Mouse (Mus musculus) bone marrow, adult 2 months (tissue): ENCODE measurements around the gene Ly6g6f. TPM values are rescaled to one million over a fixed set of nuclear protein-coding genes. Genes with fewer than 3 reads are reported as not detected.

ENCODE experiments used
- H3K27ac ChIP-seq: fragments of 200-500 bp; 2 replicates; pipeline ENCODE4 v1.5.1; 2012; ENCODE audit warnings: low read depth, mild to moderate bottlenecking, control low read depth, inconsistent platforms, low read length; ENCODE audit not compliant: control insufficient read depth, poor library complexity, insufficient read depth
- H3K4me1 ChIP-seq: fragments of 200-500 bp; 2 replicates; pipeline ENCODE4 v1.6.1; 2011; ENCODE audit warnings: low read length; ENCODE audit not compliant: control insufficient read depth, insufficient read depth
- H3K4me3 ChIP-seq: fragments of 200-500 bp; replicated peaks from 2 replicates; pipeline ENCODE3; 2011; ENCODE audit warnings: mild to moderate bottlenecking, low read depth, low read length, control low read depth; ENCODE audit not compliant: control insufficient read depth
- CTCF ChIP-seq: fragments of 200-500 bp; IDR thresholded peaks from 2 replicates; pipeline ENCODE4 v1.5.1; 2011; ENCODE audit warnings: low read length, control low read depth; ENCODE audit not compliant: control insufficient read depth, insufficient read depth
- POLR2A ChIP-seq: fragments of 200-500 bp; IDR thresholded peaks from 2 replicates; pipeline ENCODE4 v1.6.1; 2011; ENCODE audit warnings: low read depth, mild to moderate bottlenecking, control low read depth, low read length, borderline replicate concordance; ENCODE audit not compliant: control insufficient read depth
- WGBS: fragments of 180-500 bp; shearing (Covaris S2); methylation state at CpG from one replicate; pipeline ENCODE4 v1.1.7; 2018; 5-methylcytosine and 5-hydroxymethylcytosine counted together
- polyA plus RNA-seq: library from polyadenylated mRNA; stranded (reverse); fragments of >200 nt; gene quantifications from 2 replicates; pipeline ENCODE4 v1.2.4, GENCODE M21; 2011; ENCODE audit warnings: low replicate concordance; ENCODE audit not compliant: missing spikeins, insufficient read depth, insufficient read length

The Ly6g6f gene
- polyA plus RNA-seq, 1 experiment, result 53.1 TPM

DNA sequence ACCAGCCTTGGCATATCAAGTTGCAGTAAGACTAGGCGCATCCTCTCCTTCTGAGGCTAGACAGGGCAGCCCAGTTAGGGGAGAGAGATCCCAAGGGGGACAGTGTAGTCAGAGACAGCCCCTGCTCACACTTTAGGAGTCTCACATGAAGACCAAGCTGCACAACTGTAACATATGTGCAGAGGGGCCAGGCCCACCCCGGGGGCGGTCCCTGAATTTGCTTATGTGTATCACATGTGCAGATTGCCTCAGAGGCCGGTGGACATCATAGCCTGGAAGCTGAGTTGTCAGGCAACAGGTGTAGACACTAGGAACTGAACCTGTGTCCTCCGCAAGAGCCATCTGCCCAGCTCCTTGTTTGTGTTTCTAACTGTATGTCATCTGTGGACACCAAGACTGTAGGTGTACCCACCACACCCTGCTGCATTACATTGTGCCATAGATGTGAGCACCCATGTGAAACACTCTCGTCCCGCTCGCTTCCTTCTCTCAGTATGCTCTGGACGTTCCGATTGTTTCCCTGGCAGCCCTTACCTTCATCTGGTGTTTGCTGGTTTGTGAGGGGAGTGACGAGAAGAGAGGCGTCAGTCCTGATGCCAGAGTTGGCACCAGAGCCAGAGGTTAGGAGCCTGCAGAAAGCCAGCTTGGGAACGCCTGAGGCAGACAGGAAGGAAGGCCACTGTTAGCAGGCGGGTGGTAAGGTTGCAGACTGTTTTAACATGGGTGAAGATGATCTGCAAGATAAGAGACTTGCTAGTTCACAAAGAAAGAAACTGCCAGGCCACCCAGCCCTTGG, 7.2 kb upstream of the Ly6g6f start:
- Histone ChIP-seq H3K4me3 (no peak overlapping the region), H3K4me1 (no peaks in the 10 kb centered on the region; the same call in 1 of the 2 replicates), H3K27ac (no peak overlapping the region)
- TF ChIP-seq CTCF (no peak), POLR2A (no peak)
- WGBS, result 80% methylated on average over 14 of the region's 14 CpGs

DNA sequence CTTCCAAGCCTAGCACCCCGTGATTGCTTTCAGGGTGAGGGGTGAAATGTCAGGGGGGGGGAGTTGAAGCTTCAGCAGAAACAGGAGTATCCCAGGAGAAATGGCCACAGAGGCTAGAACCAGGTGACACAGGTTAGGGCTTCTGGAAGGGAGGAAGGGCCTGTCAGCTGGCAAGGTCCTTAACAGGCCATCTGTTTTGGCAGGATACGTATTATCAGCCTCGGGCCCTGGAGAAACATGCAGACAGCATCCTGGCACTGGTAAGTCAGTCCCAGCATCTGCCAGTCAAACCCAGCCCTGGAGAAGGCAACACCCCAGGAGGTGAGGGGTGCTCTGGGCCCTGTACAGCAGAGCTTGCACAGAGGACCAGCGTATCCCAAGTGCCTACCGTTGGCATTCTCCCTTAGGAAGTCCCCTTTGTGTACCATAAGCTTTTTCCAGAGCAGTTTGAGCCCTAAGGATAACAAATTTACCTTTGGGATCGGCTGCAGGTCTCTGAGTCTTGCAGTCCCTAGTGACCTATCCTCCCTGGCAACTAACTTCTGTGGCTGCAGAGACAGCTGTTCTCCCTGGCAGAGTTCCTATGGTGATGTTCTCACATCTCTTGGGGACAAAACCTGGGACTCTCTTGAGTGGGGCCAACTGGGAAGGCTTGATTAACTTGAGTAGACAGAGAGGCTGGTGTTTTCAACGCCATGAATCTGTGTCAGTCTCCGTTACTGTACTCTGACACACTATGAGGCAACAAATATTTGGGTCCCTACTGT, 4.9 kb upstream of the Ly6g6f start:
- WGBS, result 65% methylated on average over 8 of the region's 8 CpGs
- Histone ChIP-seq H3K27ac (peak overlapping the region; percentile 14), H3K4me1 (no peaks in the 10 kb centered on the region; the same call in 1 of the 2 replicates), H3K4me3 (peak overlapping the region; percentile 44)
- no peak for TF ChIP-seq CTCF
- TF ChIP-seq POLR2A, result peak; percentile 50; the same call in 1 of the 2 replicates

DNA sequence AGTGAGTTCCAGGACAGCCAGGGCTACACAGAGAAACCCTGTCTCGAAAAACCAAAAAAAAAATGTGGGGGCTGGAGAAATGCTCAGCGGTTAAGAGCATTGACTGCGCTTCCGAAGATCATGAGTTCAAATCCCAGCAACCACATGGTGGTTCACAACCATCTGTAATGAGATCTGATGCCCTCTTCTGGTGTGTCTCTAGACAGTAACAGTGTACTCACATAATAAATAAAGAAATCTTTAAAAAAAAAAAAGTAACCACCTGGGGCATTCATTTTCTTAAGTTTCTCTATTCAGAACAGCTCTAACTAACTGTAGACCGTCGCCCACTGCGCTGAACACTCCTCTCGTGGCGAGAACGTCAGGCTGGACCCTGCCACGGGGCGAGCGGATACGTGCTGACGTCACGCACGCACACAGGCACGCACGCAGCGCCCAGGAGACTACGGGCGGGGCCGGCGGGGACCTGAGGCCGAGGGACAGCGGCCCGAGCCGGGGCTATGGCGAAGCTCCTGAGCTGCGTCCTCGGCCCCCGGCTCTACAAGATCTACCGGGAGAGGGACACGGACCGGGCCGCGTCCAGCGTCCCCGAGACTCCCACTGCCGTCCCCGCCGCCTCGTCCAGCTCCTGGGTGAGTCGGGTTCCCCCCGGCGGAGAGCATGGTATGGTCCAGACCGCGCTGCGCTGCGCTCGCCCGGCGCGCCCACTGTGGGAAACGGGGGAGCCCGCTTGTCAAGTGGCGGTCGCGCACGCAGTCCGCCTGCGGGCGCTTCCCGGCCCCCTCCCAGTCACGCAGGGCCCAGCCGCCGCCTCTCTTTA, 3.6 kb upstream of the Ly6g6f start, which contains the start of gene Abhd16a:
Abhd16a (plus strand) TSS at position 439 of the 820 bp plus-strand sequence.
- Histone ChIP-seq H3K27ac (peak within 1 kb of the TSS; percentile 97), H3K4me1 (no peaks in the 10 kb centered on the region; the same call in none of the 2 replicates), H3K4me3 (peak within 1 kb of the TSS; percentile 71)
- 2% methylated on average over 67 of the region's 67 CpGs for WGBS
- peak; percentile 82; the same call in 1 of the 2 replicates for TF ChIP-seq POLR2A
- no peak for TF ChIP-seq CTCF

DNA sequence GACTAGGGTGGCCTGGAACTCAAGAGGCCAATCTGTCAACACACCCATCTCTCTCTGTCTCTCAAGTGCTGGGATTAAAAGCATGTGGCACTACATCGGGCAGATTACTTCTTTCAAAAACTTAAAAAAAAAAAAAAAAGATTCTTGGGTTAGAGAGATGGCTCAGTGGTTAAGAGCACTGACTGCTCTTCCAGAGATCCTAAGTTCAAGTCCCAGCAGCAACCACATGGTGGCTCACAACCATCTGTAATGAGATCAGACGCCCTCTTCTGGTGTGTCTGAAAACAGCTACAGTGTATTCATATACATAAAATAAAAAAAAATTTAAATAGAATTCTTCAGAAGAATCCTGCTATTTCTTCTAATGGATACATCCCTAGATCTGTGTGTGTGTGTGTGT, 2.7 kb upstream of the Ly6g6f start:
- Histone ChIP-seq H3K27ac (no peak overlapping the region), H3K4me3 (no peak overlapping the region), H3K4me1 (no peaks in the 10 kb centered on the region; the same call in none of the 2 replicates)
- WGBS, result 31% methylated on average over 2 of the region's 2 CpGs
- TF ChIP-seq POLR2A (no peak), CTCF (no peak)

DNA sequence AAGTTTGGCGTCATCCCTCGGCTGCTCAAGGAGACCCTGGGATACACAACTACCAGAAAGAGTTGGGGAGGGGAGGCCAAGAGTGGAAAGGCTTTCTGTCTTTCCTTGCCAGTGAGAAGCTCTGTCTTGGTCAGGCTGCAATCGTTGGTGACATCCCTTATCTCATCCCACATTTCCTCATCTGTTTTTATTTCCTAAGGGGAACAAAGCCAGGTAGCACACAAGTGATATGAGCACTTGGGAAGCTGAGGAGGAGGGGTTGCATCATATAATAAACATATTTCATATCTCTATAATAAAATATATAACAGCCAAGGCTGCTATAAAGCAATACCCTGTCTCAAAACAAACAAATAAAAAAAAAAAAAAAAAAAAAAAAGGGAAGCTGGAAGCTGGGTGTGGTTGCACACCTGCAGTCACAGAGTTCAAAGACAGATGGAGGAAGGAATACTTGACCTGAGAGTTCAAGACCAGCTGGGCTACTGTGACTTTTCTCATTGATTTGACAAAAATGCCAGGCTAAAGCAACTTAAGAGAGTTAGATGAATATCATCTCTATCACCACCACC, 1.4 kb downstream of the Ly6g6f start:
- TF ChIP-seq CTCF, result no peak
- TF ChIP-seq POLR2A, result no peak
- Histone ChIP-seq H3K4me1 (no peaks in the 10 kb centered on the region; the same call in none of the 2 replicates), H3K27ac (no peak overlapping the region), H3K4me3 (no peak overlapping the region)
- 57% methylated on average over 3 of the region's 3 CpGs for WGBS

DNA sequence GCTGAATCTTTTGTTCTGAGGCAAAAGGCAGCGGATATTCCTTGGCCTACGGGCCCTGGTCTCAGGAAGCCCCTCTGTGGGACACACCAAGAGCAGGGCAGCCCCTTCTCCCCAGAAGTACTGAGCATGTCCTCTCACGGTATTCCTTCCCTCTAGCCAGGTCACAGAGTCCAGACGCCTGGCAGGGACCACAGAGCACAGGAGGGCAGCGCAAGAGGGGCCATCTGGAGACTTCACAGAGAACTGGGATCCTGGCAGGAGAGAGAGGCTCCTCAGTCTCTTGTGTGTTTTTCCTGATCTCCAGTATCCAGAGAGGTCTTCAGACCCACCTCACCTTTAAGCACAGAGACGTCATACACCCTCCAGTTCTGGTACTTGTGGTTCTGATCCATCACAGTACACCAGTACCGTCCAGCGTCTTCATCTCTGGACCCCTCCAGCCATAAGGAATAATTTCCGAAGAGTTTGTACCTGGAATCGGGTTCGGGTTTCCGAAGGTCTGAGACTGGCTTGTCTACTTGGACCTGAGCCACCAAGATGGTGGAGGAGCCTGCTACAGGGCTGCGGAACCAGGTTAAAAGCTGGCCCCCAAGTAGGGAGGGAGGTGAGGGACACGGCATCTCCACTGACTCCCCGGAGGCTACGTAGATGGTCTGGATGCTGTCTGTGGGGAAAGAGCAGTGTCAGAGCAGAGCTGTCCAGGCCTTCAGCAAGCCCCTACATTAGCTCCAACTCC, 2.4 kb downstream of the Ly6g6f start:
- H3K27ac ChIP-seq, result no peak overlapping the region
- 91% methylated on average over 16 of the region's 16 CpGs for WGBS
- TF ChIP-seq POLR2A, result no peak
- TF ChIP-seq CTCF, result no peak
- no peak overlapping the region for H3K4me3 ChIP-seq
- H3K4me1 ChIP-seq, result peaks cover 1% of the 10 kb centered on the region; the same call in 1 of the 2 replicates

DNA sequence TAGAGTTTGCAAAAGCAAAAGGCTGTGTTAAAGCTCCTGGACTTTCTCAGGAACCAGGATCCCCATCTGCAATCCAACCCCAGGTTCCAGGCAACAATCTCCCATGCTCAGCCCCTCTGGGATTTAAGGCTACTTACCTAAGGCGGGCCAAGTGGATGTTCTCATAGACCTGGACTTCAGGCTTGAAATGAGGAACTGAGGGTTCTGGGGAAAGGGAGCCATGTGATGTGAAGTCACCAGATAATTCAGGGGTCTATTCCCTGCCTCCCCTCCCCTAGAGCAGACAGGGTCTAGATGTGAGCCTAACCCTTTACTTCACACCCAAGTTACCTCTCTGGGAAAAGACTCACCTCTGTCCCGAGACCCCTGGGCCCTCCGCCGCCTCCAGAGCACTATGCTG, 4.7 kb downstream of the Ly6g6f start:
- peaks cover 5% of the 10 kb centered on the region; the same call in 1 of the 2 replicates for H3K4me1 ChIP-seq
- no peak overlapping the region for H3K4me3 ChIP-seq
- WGBS, result 86% methylated on average over 4 of the region's 4 CpGs
- no peak overlapping the region for H3K27ac ChIP-seq
- TF ChIP-seq POLR2A (no peak), CTCF (no peak)
